Mouse (Mus musculus): ENCODE results near the gene Alcam.

DNA sequence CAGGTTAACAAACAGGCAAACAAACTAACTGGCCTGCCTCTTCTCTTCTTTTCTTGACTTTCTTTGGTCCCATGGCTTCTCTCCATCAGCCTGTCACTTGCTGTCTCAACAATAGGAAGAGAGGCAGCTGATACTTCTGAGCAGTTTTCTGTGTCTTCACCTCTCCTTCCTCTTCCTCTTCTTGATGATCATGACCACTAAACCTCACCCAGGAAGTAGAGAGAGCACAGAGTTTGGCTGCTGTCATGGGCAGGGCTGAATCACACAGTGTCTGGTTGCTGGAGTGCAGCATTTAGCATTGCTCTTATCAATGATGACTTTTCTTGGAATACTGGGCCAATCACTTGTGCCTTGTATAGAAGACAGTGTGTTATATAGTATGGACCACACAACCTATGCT lies 14.6 kb upstream of the Alcam start:
- TF ChIP-seq CTCF (IDR thresholded peaks at IDR 0.05; ENCODE audit: low read depth, low read length) (no peak), POLR2A (IDR thresholded peaks at IDR 0.05; ENCODE audit: borderline replicate concordance, low read depth, low read length) (no peak)
